Mouse (Mus musculus) heart, adult 2 months (tissue): ENCODE measurements around the gene P2ry6.

ENCODE experiments used
- CTCF ChIP-seq: fragments of 200-600 bp; IDR thresholded peaks from 2 replicates; pipeline ENCODE4 v1.8.1; 2022; ENCODE audit warnings: antibody characterized with exemption, mild to moderate bottlenecking, moderate library complexity
- EP300 ChIP-seq: fragments of 200-500 bp; IDR thresholded peaks from 2 replicates; pipeline ENCODE4 v1.6.1; 2011; ENCODE audit warnings: low read depth, low read length, control low read depth; ENCODE audit not compliant: insufficient read depth
- POLR2A ChIP-seq: fragments of 200-500 bp; IDR thresholded peaks from 2 replicates; pipeline ENCODE4 v1.6.1; 2011; ENCODE audit warnings: mild to moderate bottlenecking, low read depth, low read length, control low read depth; ENCODE audit not compliant: insufficient read depth

DNA sequence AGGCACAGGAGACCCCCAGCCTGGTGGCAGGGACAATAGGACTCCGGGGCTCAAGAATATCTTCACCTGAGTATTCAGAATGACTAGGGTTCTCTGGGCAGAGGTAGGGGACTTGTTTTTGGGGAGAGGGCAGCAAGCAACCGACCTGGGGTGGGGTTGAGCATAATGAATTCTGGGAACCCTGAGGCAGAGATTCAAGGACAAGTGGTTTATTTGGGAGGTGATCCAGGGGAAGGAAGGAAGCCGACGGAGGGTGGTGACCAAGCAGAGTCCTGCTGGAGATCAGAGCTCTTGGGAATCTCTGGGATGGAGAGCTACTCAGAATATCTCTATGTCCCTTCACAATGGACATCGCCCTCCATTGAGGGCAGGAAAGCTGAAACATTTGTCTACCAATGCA is 3.7 kb upstream of the P2ry6 start:
- TF ChIP-seq EP300 (no peak), POLR2A (no peak), CTCF (no peak)
